ENCODE assay signal across 16 mouse cellular contexts in genomic region chr11:102068969-102069368, GRCm38 (mm10). TPM values are rescaled to one million over a fixed set of nuclear protein-coding genes. Genes with fewer than 3 reads are reported as not detected.
DNase-seq lines count a peak whose midpoint lies in the region; ATAC-seq lines count a peak whose summit lies in the region.
"Had no signal": no experiment of that assay in that cellular context is flagged by ENCODE, and none has a peak within 500 bp of the region (broad histone marks: within the 10 kb centered on the region; RNA-seq: fewer than 3 reads in every experiment).

No protein-coding gene starts in this region.

- H3K4me3 ChIP-seq in midbrain, embryonic 14.5 days (replicated peaks; ENCODE audit: low read depth, low read length) = no peak overlapping the region
- no peak overlapping the region for H3K4me3 ChIP-seq in midbrain, embryonic 11.5 days (ENCODE audit: low read depth, low read length)
- H3K4me3 ChIP-seq: embryonic facial prominence, embryonic 13.5 days; hindbrain, embryonic 10.5 days; stomach, embryonic 15.5 days had no signal

- H3K27me3 ChIP-seq in midbrain, embryonic 14.5 days (ENCODE audit: control insufficient read depth, insufficient read depth, low read length) = no peaks in the 10 kb centered on the region
- no peaks in the 10 kb centered on the region for H3K27me3 ChIP-seq in midbrain, embryonic 11.5 days (ENCODE audit: control insufficient read depth, insufficient read depth, low read length)
- H3K27me3 ChIP-seq: stomach, embryonic 15.5 days had no signal

- H3K4me2 ChIP-seq in midbrain, embryonic 14.5 days (ENCODE audit: low read length) = no peak overlapping the region
- H3K4me2 ChIP-seq in midbrain, embryonic 11.5 days = no peak overlapping the region
- H3K4me2 ChIP-seq: embryonic facial prominence, embryonic 13.5 days; stomach, embryonic 15.5 days had no signal

- DNase-seq in frontal cortex, postnatal 14 days (ENCODE audit: low spot score in 2 of 2) = no peak
- DNase-seq in midbrain, embryonic 14.5 days = peak; percentile 55
- no peak for DNase-seq in midbrain, embryonic 11.5 days (ENCODE audit: low spot score, missing footprints)
- no peak for DNase-seq in thymus, postnatal 36 days
- DNase-seq in right cerebral cortex, postnatal 25 days = no peak
- no peak for DNase-seq in left cerebral cortex, postnatal 14 days (ENCODE audit: low spot score in 2 of 2)
- DNase-seq: kidney, postnatal 25 days had no signal

- peak; percentile 62; the same call in 1 of the 2 replicates for ATAC-seq in frontal cortex, adult (ENCODE audit: low TSS enrichment)
- ATAC-seq in midbrain, embryonic 14.5 days (ENCODE audit: low FRiP score, low TSS enrichment) = no peak
- ATAC-seq in midbrain, embryonic 11.5 days (ENCODE audit: low FRiP score) = no peak
- peak; percentile 50; the same call in 1 of the 2 replicates for ATAC-seq in common myeloid progenitor, adult 5-6 weeks (replicated peaks; ENCODE audit: low read depth, poor library complexity, severe bottlenecking)

- H3K9me3 ChIP-seq in midbrain, embryonic 14.5 days (ENCODE audit: control insufficient read depth, low read length) = no peaks in the 10 kb centered on the region
- no peaks in the 10 kb centered on the region for H3K9me3 ChIP-seq in midbrain, embryonic 11.5 days (ENCODE audit: control insufficient read depth, low read length)
- H3K9me3 ChIP-seq: embryonic facial prominence, embryonic 13.5 days; hindbrain, embryonic 10.5 days; stomach, embryonic 15.5 days had no signal

- WGBS in midbrain, embryonic 14.5 days = 45% methylated on average over 2 of the region's 2 CpGs
- 31% methylated on average over 2 of the region's 2 CpGs for WGBS in midbrain, embryonic 11.5 days

- intact Hi-C loops in left cerebral cortex, postnatal 14 days (cut with DNase I) = no loop called here

- H3K4me1 ChIP-seq in midbrain, embryonic 14.5 days (ENCODE audit: control insufficient read depth, insufficient read depth, low read length) = no peaks in the 10 kb centered on the region
- H3K4me1 ChIP-seq in midbrain, embryonic 11.5 days (ENCODE audit: control insufficient read depth, insufficient read depth, low read length) = peaks cover 5% of the 10 kb centered on the region

- H3K27ac ChIP-seq in midbrain, embryonic 14.5 days (replicated peaks; ENCODE audit: low read depth, low read length) = no peak overlapping the region
- H3K27ac ChIP-seq in midbrain, embryonic 11.5 days (ENCODE audit: low read depth, low read length) = no peak overlapping the region
- H3K27ac ChIP-seq: embryonic facial prominence, embryonic 13.5 days; hindbrain, embryonic 10.5 days; macrophage; stomach, embryonic 15.5 days had no signal

- no peak overlapping the region for H3K9ac ChIP-seq in midbrain, embryonic 14.5 days (replicated peaks; ENCODE audit: low read length)
- H3K9ac ChIP-seq in midbrain, embryonic 11.5 days (ENCODE audit: low read length) = no peak overlapping the region
- H3K9ac ChIP-seq: embryonic facial prominence, embryonic 13.5 days; stomach, embryonic 15.5 days had no signal

- peaks cover 9% of the 10 kb centered on the region for H3K36me3 ChIP-seq in midbrain, embryonic 14.5 days (ENCODE audit: control insufficient read depth, insufficient read depth, low read length)
- no peaks in the 10 kb centered on the region for H3K36me3 ChIP-seq in midbrain, embryonic 11.5 days (ENCODE audit: control insufficient read depth, insufficient read depth, low read length)
- H3K36me3 ChIP-seq: embryonic facial prominence, embryonic 13.5 days; hindbrain, embryonic 10.5 days; stomach, embryonic 15.5 days had no signal

RNA-seq across cellular contexts. Expression of gene Mpp2, which starts 19.3 kb away (rescaled TPM):
- polyA plus RNA-seq in midbrain, embryonic 14.5 days (2014; fragmentation: Nextera tagmentation; extraction: Ambion mirVana) = 22.5 and 23.9 TPM in 2 replicates
- polyA plus RNA-seq in midbrain, embryonic 11.5 days (2014; fragmentation: Nextera tagmentation; extraction: Ambion mirVana) = 9.4 and 10.8 TPM in 2 replicates
- total RNA-seq in common myeloid progenitor, adult 5-6 weeks (2017) = 0.50 and 0.58 TPM in 2 replicates
- total RNA-seq in left cerebral cortex, postnatal 14 days (2021) = 100 to 1,000 TPM; 152 to 155 TPM
- polyA plus RNA-seq: macrophage had no signal

RNA-seq across cellular contexts. Expression of gene Cd300lg, which starts 27.7 kb away (rescaled TPM):
- 0.15 and 0.17 TPM in 2 replicates for polyA plus RNA-seq in midbrain, embryonic 14.5 days (2014; fragmentation: Nextera tagmentation; extraction: Ambion mirVana)
- polyA plus RNA-seq in midbrain, embryonic 11.5 days (2014; fragmentation: Nextera tagmentation; extraction: Ambion mirVana) = 0.11 and 0.19 TPM in 2 replicates
- total RNA-seq in common myeloid progenitor, adult 5-6 weeks (2017) = 0.10 and 0.78 TPM in 2 replicates
- not detected for total RNA-seq in left cerebral cortex, postnatal 14 days (2021)
- total RNA-seq: left cerebral cortex, postnatal 4 days had no signal

RNA-seq across cellular contexts. Expression of gene Ppy, which starts 32.1 kb away (rescaled TPM):
- not detected in 2 replicates for polyA plus RNA-seq in midbrain, embryonic 14.5 days (2014; fragmentation: Nextera tagmentation; extraction: Ambion mirVana)
- polyA plus RNA-seq in midbrain, embryonic 11.5 days (2014; fragmentation: Nextera tagmentation; extraction: Ambion mirVana) = not detected in 2 replicates
- total RNA-seq in common myeloid progenitor, adult 5-6 weeks (2017) = not detected in 2 replicates
- not detected for total RNA-seq in left cerebral cortex, postnatal 14 days (2021)
- total RNA-seq: gastrocnemius, adult 8-10 months; left cerebral cortex, postnatal 4 days had no signal
- polyA plus RNA-seq: embryonic facial prominence, embryonic 13.5 days; hindbrain, embryonic 10.5 days; macrophage; neural tube, embryonic 11.5 days had no signal

RNA-seq across cellular contexts. Expression of gene Pyy, which starts 38.7 kb away (rescaled TPM):
- polyA plus RNA-seq in midbrain, embryonic 14.5 days (2014; fragmentation: Nextera tagmentation; extraction: Ambion mirVana) = not detected in 2 replicates
- polyA plus RNA-seq in midbrain, embryonic 11.5 days (2014; fragmentation: Nextera tagmentation; extraction: Ambion mirVana) = 0.44 TPM in 1 of 2 replicates, not detected in the other
- not detected in 2 replicates for total RNA-seq in common myeloid progenitor, adult 5-6 weeks (2017)
- total RNA-seq in left cerebral cortex, postnatal 14 days (2021) = not detected
- total RNA-seq: gastrocnemius, adult 8-10 months; left cerebral cortex, postnatal 4 days had no signal
- polyA plus RNA-seq: embryonic facial prominence, embryonic 13.5 days; macrophage; neural tube, embryonic 11.5 days had no signal

RNA-seq across cellular contexts. Expression of gene Mpp3, which starts 40.7 kb away (rescaled TPM):
- 45.4 and 54.2 TPM in 2 replicates for polyA plus RNA-seq in midbrain, embryonic 14.5 days (2014; fragmentation: Nextera tagmentation; extraction: Ambion mirVana)
- 14.4 and 15.5 TPM in 2 replicates for polyA plus RNA-seq in midbrain, embryonic 11.5 days (2014; fragmentation: Nextera tagmentation; extraction: Ambion mirVana)
- total RNA-seq in common myeloid progenitor, adult 5-6 weeks (2017) = not detected in 2 replicates
- 10 to 100 TPM; 50.3 to 52.0 TPM for total RNA-seq in left cerebral cortex, postnatal 14 days (2021)
- polyA plus RNA-seq: macrophage had no signal

Comparison
In these comparisons a context has a peak if more than half of its experiments do, and no peak if none do; other contexts are left out.
1. ATAC-seq: peak in frontal cortex, adult (single experiment) and common myeloid progenitor, adult 5-6 weeks (single experiment); none in midbrain, embryonic 14.5 days (single experiment) and midbrain, embryonic 11.5 days (single experiment).
2. RNA of gene Mpp2, which starts 19.3 kb away (total RNA-seq): 152 to 155 TPM in left cerebral cortex, postnatal 14 days; 0.50 to 0.58 TPM in common myeloid progenitor, adult 5-6 weeks; every median in the first group is over 10 times any median in the second.